ENCODE assay signal across 19 mouse cellular contexts in the genomic region with DNA sequence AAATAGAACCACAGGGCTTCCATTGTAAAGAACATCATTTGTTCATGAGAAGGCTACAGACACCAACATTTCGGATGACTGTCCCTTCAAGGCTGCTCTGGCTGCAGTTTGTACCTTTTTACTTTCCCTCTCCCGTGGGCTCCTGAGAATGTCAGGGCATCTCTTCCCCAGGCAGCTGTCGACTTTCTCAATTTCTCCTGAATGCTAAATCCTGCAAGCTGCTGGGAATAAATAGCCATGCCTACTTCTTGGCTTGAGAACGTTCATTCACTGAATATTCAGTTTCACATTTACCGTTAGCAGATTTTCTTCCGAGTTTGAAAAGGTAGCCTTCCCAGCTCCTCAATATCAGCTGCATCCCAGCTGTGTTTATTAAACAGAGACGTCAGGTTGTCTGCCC.
DNase-seq lines count a peak whose midpoint lies in the region; ATAC-seq lines count a peak whose summit lies in the region.
"Had no signal": no experiment of that assay in that cellular context is flagged by ENCODE, and none has a peak within 500 bp of the region (broad histone marks: within the 10 kb centered on the region; RNA-seq: fewer than 3 reads in every experiment).

No protein-coding gene starts in this region.

- 0 out of 2 replicates have a peak overlapping the region, but pooled peaks have one; percentile 11 for H3K4me2 ChIP-seq in hindbrain, embryonic 13.5 days
- H3K4me2 ChIP-seq in neural tube, embryonic 13.5 days = 0 out of 2 replicates have a peak overlapping the region, but pooled peaks have one; percentile 7
- H3K4me2 ChIP-seq in liver, embryonic 11.5 days = no peak overlapping the region
- H3K4me2 ChIP-seq in kidney, embryonic 15.5 days = no peak overlapping the region

- WGBS in hindbrain, embryonic 13.5 days = 55% methylated on average over 7 of the region's 7 CpGs
- 64% methylated on average over 7 of the region's 7 CpGs for whole genome bisulfite sequencing in hindbrain, embryonic 10.5 days
- 54% methylated on average over 7 of the region's 7 CpGs for WGBS in neural tube, embryonic 13.5 days
- 66% methylated on average over 7 of the region's 7 CpGs for WGBS in liver, embryonic 11.5 days
- 75% methylated on average over 7 of the region's 7 CpGs for WGBS in kidney, embryonic 15.5 days

- peaks cover 4% of the 10 kb centered on the region; the same call in 1 of the 2 replicates for H3K4me1 ChIP-seq in hindbrain, embryonic 13.5 days (replicated peaks)
- no peaks in the 10 kb centered on the region for H3K4me1 ChIP-seq in hindbrain, embryonic 10.5 days (replicated peaks)
- no peaks in the 10 kb centered on the region for H3K4me1 ChIP-seq in neural tube, embryonic 13.5 days (replicated peaks)
- H3K4me1 ChIP-seq in liver, embryonic 11.5 days (replicated peaks; ENCODE audit: control insufficient read depth, insufficient read depth, low read length) = no peaks in the 10 kb centered on the region
- no peaks in the 10 kb centered on the region for H3K4me1 ChIP-seq in kidney, embryonic 15.5 days
- H3K4me1 ChIP-seq: limb, embryonic 10.5 days had no signal

- no peak overlapping the region for H3K4me3 ChIP-seq in hindbrain, embryonic 13.5 days
- H3K4me3 ChIP-seq in hindbrain, embryonic 10.5 days = no peak overlapping the region
- H3K4me3 ChIP-seq in neural tube, embryonic 13.5 days = no peak overlapping the region
- no peak overlapping the region for H3K4me3 ChIP-seq in liver, embryonic 11.5 days (ENCODE audit: low read depth, low read length)
- H3K4me3 ChIP-seq in kidney, embryonic 15.5 days (replicated peaks) = no peak overlapping the region
- H3K4me3 ChIP-seq: gastrocnemius, adult 2 months; limb, embryonic 10.5 days; myocyte had no signal

- no peaks in the 10 kb centered on the region for H3K27me3 ChIP-seq in hindbrain, embryonic 13.5 days
- no peaks in the 10 kb centered on the region for H3K27me3 ChIP-seq in hindbrain, embryonic 10.5 days (ENCODE audit: insufficient read depth, poor library complexity, severe bottlenecking)
- no peaks in the 10 kb centered on the region for H3K27me3 ChIP-seq in neural tube, embryonic 13.5 days
- H3K27me3 ChIP-seq in liver, embryonic 11.5 days (replicated peaks; ENCODE audit: control insufficient read depth, insufficient read depth, low read length) = no peaks in the 10 kb centered on the region
- peaks cover 27% of the 10 kb centered on the region for H3K27me3 ChIP-seq in kidney, embryonic 15.5 days

- H3K27ac ChIP-seq in hindbrain, embryonic 13.5 days = peak overlapping the region; percentile 41; the same call in 1 of the 2 replicates
- no peak overlapping the region for H3K27ac ChIP-seq in hindbrain, embryonic 10.5 days
- H3K27ac ChIP-seq in neural tube, embryonic 13.5 days (replicated peaks) = no peak overlapping the region
- no peak overlapping the region for H3K27ac ChIP-seq in liver, embryonic 11.5 days (ENCODE audit: low read depth, low read length)
- H3K27ac ChIP-seq in kidney, embryonic 15.5 days = no peak overlapping the region
- H3K27ac ChIP-seq: gastrocnemius, adult 2 months; limb, embryonic 10.5 days; macrophage had no signal

- DNase-seq in cerebellum, postnatal 10 days = peak; percentile 15 to 42
- DNase-seq in hindbrain, embryonic 10.5 days (ENCODE audit: low spot score) = no peak
- no peak for DNase-seq in neural tube, embryonic 10.5 days (ENCODE audit: extremely low spot score, low spot score)
- DNase-seq in liver, embryonic 11.5 days (ENCODE audit: low spot score) = no peak
- DNase-seq: adrenal gland, adult 8-10 months; cerebellum, adult 9-10 months; gastrocnemius, adult 2 months; kidney, adult 18-20 months; kidney, postnatal 10 days; liver had no signal

- no peak for ATAC-seq in cerebellum, adult (ENCODE audit: insufficient number of reproducible peaks, low FRiP score, low TSS enrichment)
- no peak for ATAC-seq in hindbrain, embryonic 13.5 days (ENCODE audit: low FRiP score)
- ATAC-seq in neural tube, embryonic 13.5 days (ENCODE audit: low read depth) = no peak
- no peak for ATAC-seq in liver, embryonic 11.5 days (replicated peaks; ENCODE audit: low FRiP score)
- ATAC-seq in kidney, embryonic 15.5 days (replicated peaks; ENCODE audit: low FRiP score) = no peak
- ATAC-seq: activated CD4-positive, CD25-positive, alpha-beta regulatory T cell, adult 4 months; inflammation-experienced regulatory T-cells, adult 6 months had no signal

- H3K9me3 ChIP-seq in hindbrain, embryonic 13.5 days = no peaks in the 10 kb centered on the region
- H3K9me3 ChIP-seq in hindbrain, embryonic 10.5 days = no peaks in the 10 kb centered on the region
- no peaks in the 10 kb centered on the region for H3K9me3 ChIP-seq in neural tube, embryonic 13.5 days
- H3K9me3 ChIP-seq in liver, embryonic 11.5 days (ENCODE audit: control insufficient read depth, low read length) = no peaks in the 10 kb centered on the region
- no peaks in the 10 kb centered on the region for H3K9me3 ChIP-seq in kidney, embryonic 15.5 days (replicated peaks)
- H3K9me3 ChIP-seq: limb, embryonic 10.5 days had no signal

- H3K36me3 ChIP-seq in hindbrain, embryonic 13.5 days = no peaks in the 10 kb centered on the region
- H3K36me3 ChIP-seq in hindbrain, embryonic 10.5 days = no peaks in the 10 kb centered on the region
- H3K36me3 ChIP-seq in neural tube, embryonic 13.5 days = no peaks in the 10 kb centered on the region
- H3K36me3 ChIP-seq in liver, embryonic 11.5 days (ENCODE audit: control insufficient read depth, insufficient read depth, low read length) = no peaks in the 10 kb centered on the region
- no peaks in the 10 kb centered on the region for H3K36me3 ChIP-seq in kidney, embryonic 15.5 days
- H3K36me3 ChIP-seq: limb, embryonic 10.5 days had no signal

- H3K9ac ChIP-seq in hindbrain, embryonic 13.5 days = no peak overlapping the region
- no peak overlapping the region for H3K9ac ChIP-seq in neural tube, embryonic 13.5 days
- no peak overlapping the region for H3K9ac ChIP-seq in liver, embryonic 11.5 days (ENCODE audit: low read depth, low read length)
- H3K9ac ChIP-seq in kidney, embryonic 15.5 days = no peak overlapping the region

Comparison
In these comparisons a context has a peak if more than half of its experiments do, and no peak if none do; other contexts are left out.
1. DNase-seq: peak in cerebellum, postnatal 10 days (2 of 2); none in hindbrain, embryonic 10.5 days (single experiment), neural tube, embryonic 10.5 days (single experiment) and liver, embryonic 11.5 days (single experiment).
2. H3K4me2 ChIP-seq: peak in hindbrain, embryonic 13.5 days (single experiment) and neural tube, embryonic 13.5 days (single experiment); none in liver, embryonic 11.5 days (single experiment) and kidney, embryonic 15.5 days (single experiment).